Mouse (Mus musculus) limb, embryonic 14.5 days (tissue): ENCODE measurements around the gene Stard13. TPM values are rescaled to one million over a fixed set of nuclear protein-coding genes. Genes with fewer than 3 reads are reported as not detected.

Source experiments
- ATAC-seq: fragments of 200-750 bp; cut with Nextera tagmentation; 2 replicates; pipeline ENCODE4 v1.8.0; 2017; ENCODE audit warnings: low read depth, moderate number of reproducible peaks, moderate TSS enrichment; ENCODE audit not compliant: low FRiP score
- DNase-seq: peaks from one replicate; pipeline ENCODE4 v3.0.0-alpha.2; 2015; ENCODE audit warnings: low spot score
- H3K27ac ChIP-seq: fragments of 300-500 bp; sonication (generic); replicated peaks from 2 replicates; pipeline ENCODE4 v1.5.1; 2014; ENCODE audit warnings: low read depth, mild to moderate bottlenecking, low read length, moderate library complexity, mixed read lengths
- H3K27me3 ChIP-seq: fragments of 300-500 bp; sonication (generic); 2 replicates; pipeline ENCODE4 v1.6.1; 2014; ENCODE audit warnings: low read length, mixed read lengths; ENCODE audit not compliant: control insufficient read depth, insufficient read depth
- H3K36me3 ChIP-seq: fragments of 300-500 bp; sonication (generic); 2 replicates; pipeline ENCODE4 v1.6.1; 2014; ENCODE audit warnings: mild to moderate bottlenecking, low read length, moderate library complexity, mixed read lengths; ENCODE audit not compliant: control insufficient read depth, insufficient read depth
- H3K4me1 ChIP-seq: fragments of 300-500 bp; sonication (generic); 2 replicates; pipeline ENCODE4 v1.6.1; 2014; ENCODE audit warnings: antibody characterized with exemption, low read length, mixed read lengths; ENCODE audit not compliant: control insufficient read depth, insufficient read depth
- H3K4me2 ChIP-seq: fragments of 300-500 bp; sonication (generic); replicated peaks from 2 replicates; pipeline ENCODE4 v1.6.1; 2014; ENCODE audit warnings: low read depth, mild to moderate bottlenecking, low read length, moderate library complexity; ENCODE audit not compliant: severe bottlenecking
- H3K4me3 ChIP-seq: fragments of 300-500 bp; sonication (generic); replicated peaks from 2 replicates; pipeline ENCODE4 v1.5.1; 2014; ENCODE audit warnings: low read length
- H3K9ac ChIP-seq: fragments of 300-500 bp; sonication (generic); 2 replicates; pipeline ENCODE4 v1.6.1; 2014; ENCODE audit warnings: mild to moderate bottlenecking, low read depth, low read length, moderate library complexity; ENCODE audit not compliant: severe bottlenecking
- H3K9me3 ChIP-seq: fragments of 300-500 bp; sonication (generic); 2 replicates; pipeline ENCODE4 v1.6.1; 2016; ENCODE audit warnings: low read length; ENCODE audit not compliant: control insufficient read depth
- POLR2A ChIP-seq: fragments of 200-500 bp; IDR thresholded peaks from 2 replicates; pipeline ENCODE4 v1.8.0; 2012; ENCODE audit warnings: inconsistent platforms, mild to moderate bottlenecking, moderate library complexity, borderline replicate concordance; ENCODE audit not compliant: insufficient read depth, insufficient read length; ENCODE audit errors: extremely low read depth
- WGBS: fragments of 180-500 bp; shearing (Covaris S2); extraction: QIAGEN DNeasy Blood & Tissue Kit; methylation state at CpG from one replicate; pipeline ENCODE4 v1.1.7; 2014; 5-methylcytosine and 5-hydroxymethylcytosine counted together
- polyA plus RNA-seq, 2 experiments: library from polyadenylated mRNA; depleted of rRNA in 1 of 2; stranded (reverse) in 1 of 2; unstranded in 1 of 2; fragments of >200 nt; fragmentation: Nextera tagmentation in 1 of 2; extraction: Ambion mirVana in 1 of 2; gene quantifications; 2 replicates each; pipeline versions ENCODE4 v1.2.1 to v1.2.3; 2012 to 2014

Gene Stard13
- polyA plus RNA-seq, 2 experiments = 9.0 to 17.5 TPM

- H3K27ac ChIP-seq = no peak overlapping the region
- no peak overlapping the region for H3K9ac ChIP-seq
- no peak for DNase-seq
- H3K4me3 ChIP-seq = no peak overlapping the region
- WGBS = 63% methylated on average over 5 of the region's 5 CpGs
- no peak for ATAC-seq
- peaks cover 27% of the 10 kb centered on the region for H3K4me1 ChIP-seq
- no peaks in the 10 kb centered on the region for H3K36me3 ChIP-seq
- no peaks in the 10 kb centered on the region for H3K27me3 ChIP-seq
- H3K9me3 ChIP-seq = no peaks in the 10 kb centered on the region
- TF ChIP-seq POLR2A = no peak
- no peak overlapping the region for H3K4me2 ChIP-seq
Measured at GRCm38 (mm10) chr5:151143955-151144354, 89.7 kb downstream of the Stard13 start.

GRCm38 (mm10) chr5:151142671-151143601 is 90.7 kb downstream of the Stard13 start:
- Histone ChIP-seq H3K27me3 (no peaks in the 10 kb centered on the region), H3K4me1 (peaks cover 27% of the 10 kb centered on the region), H3K4me2 (no peak overlapping the region), H3K4me3 (no peak overlapping the region), H3K27ac (peak overlapping the region; percentile 40), H3K9ac (no peak overlapping the region), H3K36me3 (no peaks in the 10 kb centered on the region), H3K9me3 (no peaks in the 10 kb centered on the region)
- no peak for TF ChIP-seq POLR2A
- WGBS = 16% methylated on average over 11 of the region's 11 CpGs
- peak; percentile 48 for DNase-seq
- ATAC-seq = peak; percentile 51

DNA sequence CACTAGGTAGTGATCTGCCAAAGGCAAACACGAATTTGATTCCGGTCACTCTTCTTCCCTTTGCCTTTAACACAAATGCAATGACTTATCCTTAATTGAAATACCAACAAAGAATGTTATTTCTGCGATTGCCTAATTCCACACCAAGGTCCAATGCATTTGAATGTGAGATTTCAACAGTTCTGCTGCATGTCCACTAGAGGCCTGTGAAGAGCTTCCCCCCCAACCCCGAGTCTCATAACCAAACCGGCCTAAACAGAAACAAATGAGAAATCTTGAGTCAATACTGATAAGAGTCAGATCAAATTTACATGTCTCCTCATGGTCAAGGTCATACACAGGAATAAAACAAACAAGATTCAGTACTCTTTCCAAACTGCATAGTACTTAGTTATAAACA is 91.4 kb downstream of the Stard13 start:
- Histone ChIP-seq H3K27me3 (no peaks in the 10 kb centered on the region), H3K9ac (no peak overlapping the region), H3K4me2 (no peak overlapping the region), H3K36me3 (no peaks in the 10 kb centered on the region), H3K9me3 (no peaks in the 10 kb centered on the region), H3K4me1 (peaks cover 30% of the 10 kb centered on the region), H3K27ac (peak overlapping the region; percentile 52), H3K4me3 (no peak overlapping the region)
- TF ChIP-seq POLR2A = no peak
- peak; percentile 49 for DNase-seq
- WGBS = 34% methylated on average over 5 of the region's 5 CpGs
- ATAC-seq = peak; percentile 67; the same call in 1 of the 2 replicates

DNA sequence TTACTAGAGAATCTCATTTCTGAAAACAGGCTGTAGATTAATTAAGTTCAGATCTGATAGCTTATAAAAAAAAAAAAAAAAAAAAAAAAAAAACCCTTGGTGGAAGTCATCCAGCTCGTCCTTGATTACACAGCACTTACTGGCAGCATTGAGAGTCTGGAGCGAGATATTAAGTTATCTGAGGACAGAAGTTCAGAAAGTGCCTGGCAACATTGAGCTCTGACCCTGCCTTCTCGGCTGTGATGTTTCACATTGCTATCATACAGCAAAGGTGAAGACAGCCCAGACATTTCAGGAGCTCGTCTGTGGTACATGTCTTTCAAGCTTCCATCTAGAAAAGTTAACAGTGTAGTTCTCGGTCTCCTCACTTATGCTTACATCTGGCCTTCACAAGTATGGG is 95.7 kb downstream of the Stard13 start:
- Histone ChIP-seq H3K27me3 (no peaks in the 10 kb centered on the region), H3K4me2 (no peak overlapping the region), H3K4me1 (peaks cover 37% of the 10 kb centered on the region), H3K4me3 (no peak overlapping the region), H3K27ac (no peak overlapping the region), H3K9me3 (0 out of 2 replicates have a peak, but pooled peaks cover 3% of the 10 kb centered on the region), H3K9ac (no peak overlapping the region), H3K36me3 (no peaks in the 10 kb centered on the region)
- 82% methylated on average over 5 of the region's 5 CpGs for WGBS
- ATAC-seq (no peak), DNase-seq (no peak)
- no peak for TF ChIP-seq POLR2A

DNA sequence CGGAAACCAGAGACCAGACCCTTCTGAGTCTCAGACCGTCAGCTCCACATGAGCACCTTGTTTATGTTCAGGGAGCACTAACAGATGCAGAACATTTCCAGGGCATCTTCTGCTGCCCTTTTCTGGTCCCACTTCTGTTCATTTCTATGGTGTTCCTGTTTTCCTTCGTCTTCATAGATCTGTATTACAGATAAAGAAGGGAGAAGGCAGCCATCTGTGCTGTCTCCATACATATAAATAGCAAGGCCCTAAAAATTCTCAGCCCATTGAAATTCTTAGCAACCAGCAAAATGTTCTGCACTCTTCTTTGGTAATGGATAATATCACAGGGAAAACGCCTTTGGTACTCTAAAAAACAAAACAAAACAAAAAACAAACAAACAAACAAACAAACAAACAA is 96.3 kb downstream of the Stard13 start:
- ATAC-seq (no peak), DNase-seq (no peak)
- Histone ChIP-seq H3K27ac (no peak overlapping the region), H3K9ac (no peak overlapping the region), H3K9me3 (0 out of 2 replicates have a peak, but pooled peaks cover 3% of the 10 kb centered on the region), H3K27me3 (no peaks in the 10 kb centered on the region), H3K36me3 (no peaks in the 10 kb centered on the region), H3K4me1 (peaks cover 31% of the 10 kb centered on the region), H3K4me3 (no peak overlapping the region), H3K4me2 (no peak overlapping the region)
- 53% methylated on average over 4 of the region's 4 CpGs for WGBS
- TF ChIP-seq POLR2A = no peak
